Mouse (Mus musculus): ENCODE measurements around the gene Nf2.
"Not testable (repeated sequence)": the region's sequence is repeated elsewhere in the genome, so short reads cannot be mapped to it uniquely, and the experiment has no call there.

Gene Nf2

DNA sequence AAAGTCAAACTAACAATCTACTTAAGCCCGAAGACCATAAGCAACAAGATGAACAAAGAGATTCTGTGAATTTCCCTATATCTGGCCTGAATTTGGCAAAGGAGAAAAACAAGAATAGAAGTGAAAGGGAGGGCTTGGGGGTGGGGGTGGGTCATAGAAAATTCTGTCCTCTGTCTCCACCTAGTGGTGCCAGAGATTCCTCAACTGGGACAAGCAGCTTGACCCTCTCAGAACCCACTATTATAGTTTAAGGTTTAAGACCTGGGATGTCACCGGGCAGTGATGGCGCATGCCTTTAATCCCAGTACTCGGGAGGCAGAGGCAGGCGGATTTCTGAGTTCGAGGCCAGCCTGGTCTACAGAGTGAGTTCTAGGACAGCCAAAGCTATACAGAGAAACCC is 12.6 kb downstream of the Nf2 start:
- peak; percentile 75 for DNase-seq

DNA sequence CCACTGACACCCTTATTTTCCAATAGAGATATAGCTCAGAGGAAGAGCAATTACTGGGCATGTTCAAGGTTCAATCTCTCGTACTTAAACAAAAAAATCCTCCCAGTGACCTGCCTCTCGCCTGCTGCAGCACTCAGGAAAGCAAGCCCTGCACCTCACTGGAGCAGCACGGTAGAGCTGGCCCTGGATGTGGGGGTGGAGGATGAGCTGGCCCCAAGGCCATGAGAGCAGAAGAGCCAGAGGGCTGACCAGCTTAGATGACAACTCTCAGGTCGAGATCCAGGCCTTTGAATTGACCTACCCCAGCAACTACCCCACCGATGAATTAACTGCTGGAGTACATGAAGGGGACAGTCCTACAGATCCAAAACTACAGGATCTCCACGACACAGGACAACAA is 13.9 kb downstream of the Nf2 start:
- no peak for DNase-seq

DNA sequence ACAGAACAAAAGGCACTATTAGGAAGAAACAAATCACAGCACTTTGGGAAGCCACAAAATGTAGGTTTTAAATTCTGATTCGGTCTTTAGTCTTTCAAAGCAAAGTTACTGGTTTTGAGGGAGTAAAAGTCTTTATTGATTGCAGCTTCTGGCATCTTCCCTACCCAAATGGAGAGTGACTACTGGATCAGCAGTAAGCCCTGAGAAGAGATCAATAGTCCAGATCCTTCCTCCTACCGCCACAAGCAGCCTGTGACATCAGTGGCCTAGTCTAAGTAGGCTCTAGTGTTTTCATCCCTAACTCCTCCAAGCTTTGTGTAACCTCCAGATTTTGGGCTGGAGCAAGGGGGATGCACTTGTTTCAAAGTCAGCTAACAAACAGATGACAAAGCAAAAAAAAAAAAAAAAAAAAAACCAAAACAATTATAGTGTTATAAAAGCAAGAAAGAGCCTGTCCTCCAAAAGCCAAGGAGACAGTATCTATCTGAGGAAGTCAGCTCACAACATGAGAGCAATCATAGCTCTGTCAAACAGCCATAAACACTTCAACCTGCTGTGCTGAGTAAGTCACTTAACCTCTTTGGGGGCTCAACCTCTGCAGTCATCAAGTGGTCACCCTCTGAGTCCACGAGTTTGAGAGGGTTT is 15.9 kb downstream of the Nf2 start:
- DNase-seq: no peak

DNA sequence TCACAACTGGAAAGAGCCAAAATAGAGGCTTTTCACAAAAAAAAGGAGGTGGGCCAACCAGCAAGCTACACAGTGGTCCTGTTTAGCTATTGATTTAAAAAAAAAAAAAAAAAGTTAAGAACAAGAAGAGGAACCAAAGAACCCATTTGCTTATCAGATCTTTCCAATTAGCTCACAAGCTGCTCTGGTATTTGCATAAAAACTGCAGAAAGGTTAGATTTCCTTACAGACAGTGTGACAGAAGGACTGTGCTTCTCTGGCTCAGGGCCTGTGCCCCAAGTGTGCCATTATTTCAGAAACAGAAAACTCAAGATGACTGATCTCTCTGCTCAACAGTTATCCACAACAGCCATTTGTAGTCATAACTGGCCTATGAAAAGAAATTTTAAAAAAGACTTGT is 18.3 kb downstream of the Nf2 start:
- no peak for DNase-seq

DNA sequence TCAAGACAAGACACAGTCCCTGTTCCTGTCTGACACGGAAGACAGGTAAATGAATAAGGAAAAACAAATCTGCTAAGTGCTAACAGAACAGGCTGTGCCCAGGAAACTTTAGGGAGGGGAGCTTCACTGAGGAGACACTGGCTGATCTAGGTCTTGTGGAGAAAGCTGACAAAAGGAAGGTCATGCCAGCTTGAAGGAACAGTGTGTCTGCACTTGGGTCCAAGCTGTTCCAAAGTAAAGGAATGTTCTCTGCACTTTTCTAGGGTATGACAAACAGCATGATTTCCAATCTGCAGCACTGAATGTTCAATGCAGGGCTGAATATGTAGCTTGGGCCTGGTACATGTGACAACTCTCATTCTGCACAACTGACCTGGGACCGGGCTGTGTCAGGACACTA is 21.4 kb downstream of the Nf2 start:
- no peak for DNase-seq

DNA sequence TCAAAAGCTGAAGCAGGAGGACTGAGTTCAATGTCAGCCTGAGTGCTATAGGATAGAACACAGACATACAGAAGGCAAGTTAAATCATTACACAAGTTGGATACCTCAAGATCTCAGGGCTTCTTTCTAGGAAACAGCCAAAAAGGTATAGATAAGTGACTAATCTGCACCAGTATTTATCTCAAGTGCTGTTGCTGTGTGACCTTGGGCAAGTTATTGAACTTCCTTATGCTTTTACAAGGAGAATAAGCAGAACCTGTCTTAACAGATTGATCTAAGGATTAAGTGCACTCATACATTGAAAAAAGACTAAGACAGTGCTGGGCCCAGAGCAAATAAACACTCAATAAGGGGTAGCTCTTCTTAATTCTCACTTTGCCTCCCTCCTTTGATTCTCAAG is 22.0 kb downstream of the Nf2 start:
- no peak for DNase-seq

DNA sequence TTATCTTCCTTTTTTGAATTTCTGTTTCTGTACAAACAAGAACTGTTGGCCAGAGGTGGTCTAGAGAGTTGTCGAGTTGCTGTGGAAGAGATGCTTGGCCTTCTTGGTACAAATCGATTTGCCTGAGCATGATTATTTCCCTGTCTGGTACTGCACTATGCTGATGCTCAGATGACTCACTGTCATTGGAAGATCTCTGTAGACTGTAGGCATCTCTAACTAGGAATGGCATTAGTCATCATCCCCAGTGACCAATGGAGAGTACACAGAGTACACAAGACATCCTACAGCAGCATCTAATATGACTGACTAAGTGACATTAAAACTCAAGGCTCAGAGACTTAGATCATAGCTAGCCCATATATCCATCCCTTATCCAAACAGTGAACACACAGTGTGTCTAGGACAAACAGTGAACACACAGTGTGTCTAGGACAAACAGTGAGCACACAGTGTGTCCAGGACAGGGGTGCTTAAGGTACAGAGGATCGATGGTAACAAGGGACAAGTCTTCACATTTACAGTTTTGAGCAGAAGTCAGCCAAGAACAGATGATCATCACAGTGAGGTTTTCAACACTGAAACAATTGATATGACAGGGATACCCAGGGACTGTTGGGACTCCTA is 23.1 kb downstream of the Nf2 start:
- no peak for DNase-seq

DNA sequence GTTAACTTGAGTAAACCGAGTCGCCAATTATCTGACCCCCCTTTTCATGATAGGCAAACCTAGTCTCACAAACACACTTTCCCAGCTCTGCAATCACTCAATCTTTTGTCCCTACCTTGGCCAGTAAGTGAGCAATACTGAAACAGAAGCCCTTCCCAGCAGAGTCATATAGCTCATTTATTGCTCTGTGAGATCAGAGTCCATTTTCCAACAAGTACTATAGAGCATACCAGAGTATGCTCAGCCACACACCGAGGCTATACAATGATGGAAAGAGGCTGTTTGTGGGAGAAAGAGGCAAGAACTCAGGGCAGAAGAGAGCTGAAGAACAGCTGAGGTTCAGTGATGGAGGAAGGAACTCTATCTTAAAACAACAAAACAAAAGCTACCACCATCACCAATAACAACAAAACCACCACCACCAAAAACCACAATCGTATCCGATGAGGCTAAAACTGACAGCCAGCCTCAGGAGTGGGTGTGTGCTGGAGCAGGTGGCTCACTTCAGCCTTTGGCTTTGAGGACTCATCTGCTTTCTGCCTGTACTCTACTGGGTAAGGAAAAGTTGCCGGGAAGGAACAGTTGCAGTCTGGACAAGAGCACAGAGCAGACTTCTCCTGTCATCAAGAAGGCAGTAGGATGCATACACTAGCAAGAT is 25.6 kb downstream of the Nf2 start:
- DNase-seq: no peak

DNA sequence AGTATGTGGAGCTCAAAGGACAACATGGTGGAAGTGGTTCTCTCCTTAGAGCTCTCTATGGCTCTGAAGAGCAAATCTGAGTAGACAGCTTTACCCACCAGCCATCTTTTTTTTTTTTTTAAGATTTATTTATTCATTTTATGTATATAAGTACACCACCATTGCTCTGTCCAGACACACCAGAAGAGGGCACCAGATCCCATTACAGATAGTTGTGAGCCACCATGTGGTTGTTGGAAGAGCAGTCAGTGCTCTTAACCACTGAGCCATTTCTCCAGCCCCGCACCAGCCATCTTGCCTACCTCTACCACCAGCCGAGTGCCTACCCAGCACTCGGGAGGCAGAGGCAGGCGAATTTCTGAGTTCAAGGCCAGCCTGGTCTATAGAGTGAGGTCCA is 26.9 kb downstream of the Nf2 start:
- not testable (repeated sequence) for DNase-seq

DNA sequence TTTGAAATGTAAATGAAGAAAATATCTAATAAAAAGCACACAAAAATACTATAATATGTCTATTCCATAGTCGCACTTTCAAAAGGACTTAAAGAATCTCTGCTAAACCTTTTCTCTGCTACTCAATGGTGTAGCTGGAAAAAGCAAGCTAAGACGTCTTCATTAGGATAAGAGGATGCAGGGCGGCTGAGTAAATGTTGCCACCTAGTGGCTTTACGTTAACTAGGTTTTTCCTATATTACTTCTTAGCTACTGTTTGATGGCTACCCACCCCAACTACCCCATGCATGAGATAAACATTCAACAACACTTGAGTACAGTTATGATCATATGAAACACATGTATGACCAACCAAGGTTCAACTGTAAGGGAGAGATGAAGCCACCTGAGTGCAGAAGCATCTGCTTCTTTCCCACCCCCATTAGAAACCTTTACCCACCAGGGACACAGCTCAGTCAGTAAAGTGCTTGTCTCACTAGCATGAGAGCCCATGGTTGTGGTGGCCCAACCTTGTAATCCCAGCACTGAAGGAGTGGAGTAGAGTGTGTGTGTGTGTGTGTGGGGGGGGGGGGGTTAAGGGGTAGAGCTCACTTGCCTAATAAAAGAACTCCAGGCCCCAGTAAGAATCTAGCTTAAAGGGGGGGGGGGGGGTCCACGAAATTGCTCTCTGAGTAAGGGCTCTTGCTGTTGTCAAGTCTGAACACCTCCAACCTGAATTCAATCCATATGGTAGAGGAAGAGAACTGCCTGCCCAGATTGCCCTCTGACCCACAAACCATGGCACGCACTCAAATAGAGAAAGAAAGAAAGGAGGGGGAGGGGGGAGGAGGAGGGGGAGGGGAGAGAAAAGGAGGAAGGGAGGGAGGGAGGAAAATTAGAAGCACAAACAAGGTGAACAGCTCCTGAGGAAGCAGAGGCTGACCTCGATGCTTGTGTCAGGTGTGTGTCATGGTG is 27.6 kb downstream of the Nf2 start:
- peak; percentile 23 for DNase-seq

DNA sequence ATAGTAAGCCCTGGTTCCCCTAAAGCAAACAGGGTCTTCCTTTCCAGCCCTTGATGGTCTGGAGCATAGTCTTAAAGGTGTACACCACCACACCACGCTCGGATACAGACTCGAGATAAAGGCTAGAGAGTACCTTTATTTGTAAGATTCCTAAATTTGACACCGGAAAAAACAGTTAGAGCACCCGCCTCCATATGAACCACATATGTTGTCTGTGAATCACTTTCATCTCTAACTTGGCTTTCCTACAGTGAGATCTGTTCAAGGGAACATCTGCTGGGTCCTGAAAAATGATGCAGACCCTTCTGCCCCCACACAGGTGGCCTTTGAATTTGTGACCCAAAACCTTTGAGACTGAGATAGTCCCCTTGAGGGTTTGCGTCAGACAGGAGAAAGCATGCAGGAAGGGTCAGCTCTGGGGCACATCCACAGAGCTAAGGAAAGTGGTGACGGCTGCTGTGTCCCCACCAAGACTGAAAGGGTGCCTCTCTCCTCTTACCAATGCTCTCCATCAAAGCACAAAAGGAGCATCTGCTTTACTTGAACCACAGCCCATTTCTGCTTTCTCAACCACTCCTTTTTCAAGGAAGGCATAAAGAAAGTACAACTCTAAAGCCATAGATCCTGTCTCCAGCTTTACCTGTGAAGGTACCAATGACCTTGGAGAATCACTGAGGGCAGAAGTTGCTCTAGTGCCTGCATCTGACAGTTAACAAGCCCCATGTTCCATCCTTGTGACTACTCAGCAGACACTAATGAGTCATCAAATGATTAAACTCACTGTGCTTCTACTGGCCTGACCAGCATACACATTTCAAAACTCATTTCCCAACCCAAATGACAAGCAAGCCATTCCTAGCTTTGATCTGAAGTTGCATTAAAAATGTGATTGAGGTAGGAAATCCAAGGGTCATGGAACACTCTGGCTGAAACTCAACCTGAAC is 34.6 kb downstream of the Nf2 start:
- DNase-seq: no peak

DNA sequence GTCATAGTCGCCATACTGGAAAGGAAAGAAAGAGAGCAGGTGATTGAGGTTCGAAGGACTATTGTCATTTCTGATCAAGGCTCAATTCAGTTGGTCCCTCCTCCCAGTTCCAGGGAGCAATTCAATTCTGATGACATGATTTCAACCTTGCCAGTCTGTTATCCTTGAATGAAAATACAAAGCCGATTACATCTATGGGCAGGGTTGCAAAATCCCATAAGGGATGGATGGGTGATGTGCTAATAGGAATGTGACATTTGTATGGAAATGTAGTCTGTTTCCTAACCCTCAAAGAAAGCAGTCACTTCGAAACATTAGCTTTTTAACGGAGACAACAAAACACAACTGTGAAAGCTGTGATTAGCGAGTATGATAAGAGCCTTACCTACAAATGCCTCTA is 41.0 kb downstream of the Nf2 start:
- DNase-seq: no peak

DNA sequence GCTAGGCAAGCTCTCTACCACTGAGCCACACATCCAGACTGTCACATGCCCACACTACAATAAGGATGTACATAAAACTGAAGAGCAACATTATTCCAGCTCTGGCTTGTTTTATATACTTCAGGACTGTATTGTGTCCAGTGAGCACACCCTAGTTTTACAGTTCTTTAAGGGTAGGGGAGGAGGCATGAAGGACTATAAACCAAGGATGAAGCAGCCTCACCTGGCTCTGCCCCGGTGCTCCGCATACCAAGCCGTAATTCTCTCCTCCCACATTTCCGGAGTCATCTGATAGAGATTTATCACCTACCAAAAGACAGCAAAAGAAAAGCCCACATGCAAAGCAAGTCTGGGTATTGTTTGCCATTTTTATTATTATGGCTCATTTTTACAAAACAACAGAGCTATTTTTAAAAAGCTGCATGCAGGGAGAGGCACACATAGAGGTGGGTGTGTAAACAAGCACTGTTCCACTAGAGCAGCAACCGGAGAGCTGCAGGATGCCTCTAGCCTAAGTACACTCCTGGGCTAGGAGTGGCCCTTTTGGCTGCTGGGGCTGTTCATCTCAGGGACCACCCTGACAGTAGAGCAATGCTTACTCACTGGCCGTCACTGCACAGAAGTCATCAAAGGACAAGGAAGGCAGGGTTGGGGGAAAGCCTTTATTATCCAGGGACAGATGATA is 43.2 kb downstream of the Nf2 start:
- no peak for DNase-seq

DNA sequence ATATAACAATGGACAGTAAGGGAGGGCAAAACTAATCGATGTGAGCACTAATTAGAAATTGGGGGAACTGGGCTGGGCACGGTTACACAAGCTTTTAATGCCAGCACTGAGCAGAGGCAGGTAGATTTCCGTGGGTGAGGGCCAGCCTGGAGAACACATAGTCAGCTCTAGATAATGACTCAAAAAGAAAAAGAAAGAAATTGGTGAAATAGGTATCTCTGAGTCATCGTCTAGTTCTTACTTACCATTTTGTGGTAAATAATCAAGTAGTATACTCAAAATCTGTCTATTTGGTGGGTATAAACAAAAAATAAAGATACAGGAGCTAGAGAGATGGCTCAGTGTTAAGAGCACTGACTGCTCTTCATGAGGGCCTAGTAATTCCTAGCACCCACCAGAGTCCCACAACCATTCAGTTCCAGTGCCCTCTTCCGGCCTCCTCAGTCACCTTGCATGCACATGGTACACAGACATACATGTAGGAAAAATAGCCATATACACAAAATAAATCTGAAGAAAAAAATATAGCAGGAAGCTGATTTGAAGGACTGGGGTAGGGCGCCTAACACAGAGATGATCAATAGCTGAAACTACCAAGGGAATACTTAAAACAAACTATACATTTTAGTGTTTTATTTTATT is 44.3 kb downstream of the Nf2 start:
- DNase-seq: no peak

DNA sequence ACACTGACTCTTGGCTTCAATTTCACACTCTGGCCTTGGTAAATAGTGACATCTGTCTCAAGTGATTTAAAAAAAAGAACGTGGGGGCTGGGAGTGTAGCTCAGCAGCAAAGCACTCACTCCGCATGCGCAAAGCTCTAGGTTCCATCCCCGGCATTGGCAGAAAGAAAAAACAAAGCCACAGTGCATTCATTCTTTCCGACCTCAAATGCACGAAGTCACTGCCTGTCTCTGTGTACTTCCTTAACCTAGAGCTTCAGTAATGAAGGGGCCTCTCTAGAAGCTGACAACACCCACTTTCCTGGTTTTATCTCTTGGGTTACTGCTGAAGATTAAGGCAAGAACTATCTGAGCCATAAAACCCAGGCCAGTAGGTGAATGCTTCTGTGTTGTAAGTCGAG is 45.4 kb downstream of the Nf2 start:
- no peak for DNase-seq

DNA sequence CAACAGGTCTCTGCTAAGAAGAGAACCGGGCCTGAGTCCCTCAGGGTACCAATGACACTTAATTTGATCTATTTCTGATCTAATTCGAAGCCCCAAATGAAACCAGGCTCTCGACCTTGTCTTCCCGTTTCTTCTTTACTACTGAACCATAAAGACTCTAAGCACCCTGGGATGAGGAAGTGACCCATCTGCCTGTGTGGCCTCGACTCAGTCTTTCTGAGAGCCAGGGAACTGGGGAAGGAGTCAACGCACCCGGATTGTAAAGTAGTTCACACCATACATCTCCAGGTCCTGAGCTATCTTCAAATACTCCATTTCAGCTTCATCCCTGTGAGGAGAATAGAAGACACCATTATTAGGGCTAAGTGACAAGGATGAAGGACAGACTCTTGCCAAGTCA is 45.9 kb downstream of the Nf2 start:
- DNase-seq: no peak

DNA sequence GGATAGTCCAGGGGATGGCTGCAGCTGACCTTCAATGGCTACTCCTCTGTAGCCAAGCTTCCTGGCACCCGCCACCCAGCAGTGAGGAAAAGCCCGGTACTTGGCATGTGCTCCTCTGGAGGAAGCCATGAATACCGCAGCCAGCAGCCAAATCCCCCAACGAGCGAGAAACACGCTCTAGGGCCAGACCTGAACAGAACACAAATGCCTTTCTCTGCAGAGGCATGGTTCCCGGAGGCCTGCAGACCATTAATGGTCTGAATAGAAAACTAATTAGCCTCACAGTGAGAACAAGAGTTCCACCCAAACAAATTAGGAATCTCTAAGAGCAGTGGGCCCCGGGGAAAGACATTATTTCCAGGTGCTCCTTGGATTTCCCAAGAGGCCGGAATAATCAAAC is 46.3 kb downstream of the Nf2 start:
- DNase-seq: peak; percentile 24

DNA sequence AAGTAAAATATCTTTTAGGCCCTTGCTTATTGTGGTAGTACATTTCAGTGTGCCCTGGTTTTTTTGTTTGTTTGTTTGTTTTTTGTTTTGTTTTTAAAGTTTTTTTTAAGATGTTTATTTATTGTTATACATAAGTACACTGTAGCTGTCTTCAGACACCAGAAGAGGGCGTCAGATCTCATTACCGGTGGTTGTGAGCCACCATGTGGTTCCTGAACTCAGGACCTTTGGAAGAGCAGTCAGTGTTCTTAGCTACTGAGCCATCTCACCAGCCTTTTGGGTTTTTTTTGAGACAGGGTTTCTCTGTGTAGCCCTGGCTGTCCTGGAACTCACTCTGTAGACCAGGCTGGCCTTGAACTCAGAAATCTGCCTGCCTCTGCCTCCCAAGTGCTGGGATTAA is 46.9 kb downstream of the Nf2 start:
- not testable (repeated sequence) for DNase-seq

DNA sequence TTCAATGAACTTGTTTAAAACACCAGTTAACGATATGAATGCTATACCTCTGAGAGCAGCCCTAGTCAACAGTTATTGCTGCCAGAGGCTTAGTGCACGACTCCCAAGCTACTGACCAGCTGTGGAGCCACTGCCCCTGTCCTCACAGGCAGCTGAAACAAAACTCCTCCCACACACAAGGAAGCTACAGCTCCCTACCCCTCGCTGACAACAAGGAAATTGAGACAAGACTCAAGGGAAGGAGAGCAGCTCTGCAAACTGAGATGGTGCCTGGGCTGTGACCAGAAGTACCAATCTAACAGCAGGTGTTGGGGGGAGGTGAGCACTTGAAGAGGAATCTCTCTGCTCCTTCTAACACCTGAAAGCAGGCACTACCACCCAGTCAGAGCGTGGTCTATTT is 48.7 kb downstream of the Nf2 start:
- peak; percentile 30 for DNase-seq

DNA sequence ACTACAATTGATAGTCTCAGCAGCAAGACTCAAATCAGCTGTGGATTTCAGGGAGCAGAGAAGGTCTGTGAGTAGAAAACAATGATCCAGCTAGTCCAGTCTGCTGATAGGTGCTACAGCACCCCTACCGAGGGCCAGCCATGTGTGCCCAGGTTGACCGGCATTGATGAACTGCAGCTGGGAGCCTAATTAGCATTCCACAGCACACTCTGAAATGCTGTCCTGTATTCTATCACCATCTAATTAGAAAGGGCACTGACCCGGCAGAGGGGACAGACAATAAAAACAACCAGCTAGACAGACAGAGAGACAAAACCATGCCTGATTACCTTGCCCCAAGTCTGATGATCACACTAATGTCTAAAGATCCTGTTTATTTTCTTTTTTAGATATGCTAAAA is 56.3 kb downstream of the Nf2 start:
- no peak for DNase-seq

DNA sequence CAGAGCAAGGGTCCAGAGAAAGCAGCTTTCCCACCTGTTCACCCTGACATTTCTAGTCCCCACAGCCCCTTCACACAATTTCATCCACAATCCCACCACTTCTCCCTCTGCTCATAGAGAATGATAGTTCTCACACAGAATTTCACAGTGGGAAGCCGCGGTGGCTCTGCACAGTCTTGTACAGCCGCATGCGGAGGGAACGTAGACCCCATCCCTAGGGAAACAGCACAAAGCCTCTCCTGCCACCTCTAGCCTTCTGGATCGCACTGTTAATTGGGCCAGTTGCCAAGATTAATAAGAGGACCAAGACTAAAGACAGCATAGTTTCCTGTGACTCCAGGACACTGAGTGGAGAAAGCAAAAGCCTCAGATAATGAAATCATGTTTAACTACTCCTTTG is 57.8 kb downstream of the Nf2 start:
- DNase-seq: no peak

All from kidney, postnatal 10 days (tissue).